Mouse (Mus musculus): ENCODE measurements at regions not wholly inside any gene's neighbourhood (a gene's known extent, or its start where the extent isn't known, plus 50 kb on each side); places are given as distances from the start of the nearest gene placed in this dataset.
A peak's percentile ranks its signal among the peaks of the same experiment; 100 is the strongest.

DNA sequence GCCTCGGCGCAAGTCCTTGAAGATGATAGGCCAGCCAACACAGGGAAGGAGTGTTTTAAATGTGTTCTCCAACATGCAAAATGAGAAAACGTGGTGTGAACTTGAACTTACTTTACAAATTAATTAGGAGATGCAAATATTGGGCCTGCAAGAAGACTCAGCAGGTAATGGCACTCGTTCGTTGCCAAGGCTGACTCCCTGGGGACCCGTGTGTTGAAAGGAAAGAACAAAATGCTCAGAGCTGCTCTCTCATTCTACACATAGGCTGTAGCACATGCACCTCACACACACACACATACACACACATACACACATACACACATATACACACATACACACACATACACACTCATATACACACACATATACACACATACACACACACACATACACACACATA, 74.6 kb upstream of the H2afz start:
- no peak for ATAC-seq (replicated peaks; ENCODE audit: low read depth, poor library complexity, severe bottlenecking)

DNA sequence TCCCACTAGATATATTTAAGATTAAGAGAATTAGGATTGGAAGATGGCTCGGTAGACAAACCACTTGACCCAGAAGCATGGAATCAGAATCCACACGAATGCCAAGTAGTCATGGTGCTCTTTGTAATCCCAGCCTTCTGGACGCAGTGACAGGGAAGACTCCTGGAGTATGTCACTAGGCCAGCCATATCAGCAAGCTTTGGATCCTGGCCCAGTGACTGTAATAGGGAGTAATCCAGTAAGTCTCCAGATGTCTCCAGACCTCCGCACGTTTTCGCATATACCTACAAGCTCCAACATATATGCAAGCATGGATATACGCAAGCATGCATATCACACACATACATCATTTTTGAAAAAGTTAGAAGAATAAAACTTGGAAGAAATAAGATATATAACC, 73.9 kb upstream of the H2afz start:
- no peak for ATAC-seq (replicated peaks; ENCODE audit: low read depth, poor library complexity, severe bottlenecking)

DNA sequence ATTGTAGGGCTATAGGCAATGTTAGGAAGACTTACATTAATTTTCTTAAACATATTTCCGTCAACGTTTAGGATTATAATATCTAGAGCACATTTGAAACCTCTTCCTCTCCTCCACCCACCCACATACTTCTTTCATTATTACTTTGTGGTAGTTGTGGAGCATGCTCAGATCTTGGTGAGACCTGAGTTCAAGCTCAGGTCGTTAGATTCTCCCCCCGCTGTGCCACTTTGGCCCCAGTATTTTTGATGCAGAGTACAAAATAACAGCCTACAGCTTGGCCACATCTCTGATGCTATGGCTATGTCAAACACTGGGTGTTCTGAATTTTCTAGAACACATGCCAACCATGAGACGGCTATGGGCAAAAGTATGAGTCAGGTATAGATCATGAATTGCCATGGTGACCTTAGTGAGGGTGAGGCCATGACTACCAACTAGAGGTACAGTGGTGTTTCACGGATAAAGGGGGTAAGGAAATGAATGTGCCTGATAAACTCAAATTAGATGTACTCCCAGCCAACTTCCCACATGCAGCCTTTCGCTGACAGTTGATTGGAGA, 68.5 kb upstream of the H2afz start:
- no peak for ATAC-seq (replicated peaks; ENCODE audit: low read depth, poor library complexity, severe bottlenecking)

DNA sequence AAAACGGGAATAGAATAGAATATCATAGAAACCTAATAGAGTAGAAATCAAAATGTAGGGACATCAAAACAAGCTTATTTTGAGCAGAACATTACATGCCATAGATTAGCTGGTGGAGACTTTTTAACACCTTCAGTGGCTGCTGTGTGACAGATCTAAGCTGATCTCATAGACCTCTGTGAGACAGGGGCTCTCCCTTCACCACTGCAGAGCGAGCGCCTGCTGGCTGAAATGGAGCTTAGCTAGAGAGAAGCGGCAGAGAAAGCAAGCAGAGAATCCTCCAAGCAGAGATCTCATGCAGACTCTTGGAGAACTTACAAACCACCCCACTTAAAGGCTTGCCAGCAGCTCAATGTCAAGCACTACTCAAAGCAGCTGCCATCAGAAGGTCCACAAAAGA, 65.5 kb upstream of the H2afz start:
- no peak for ATAC-seq (replicated peaks; ENCODE audit: low read depth, poor library complexity, severe bottlenecking)

DNA sequence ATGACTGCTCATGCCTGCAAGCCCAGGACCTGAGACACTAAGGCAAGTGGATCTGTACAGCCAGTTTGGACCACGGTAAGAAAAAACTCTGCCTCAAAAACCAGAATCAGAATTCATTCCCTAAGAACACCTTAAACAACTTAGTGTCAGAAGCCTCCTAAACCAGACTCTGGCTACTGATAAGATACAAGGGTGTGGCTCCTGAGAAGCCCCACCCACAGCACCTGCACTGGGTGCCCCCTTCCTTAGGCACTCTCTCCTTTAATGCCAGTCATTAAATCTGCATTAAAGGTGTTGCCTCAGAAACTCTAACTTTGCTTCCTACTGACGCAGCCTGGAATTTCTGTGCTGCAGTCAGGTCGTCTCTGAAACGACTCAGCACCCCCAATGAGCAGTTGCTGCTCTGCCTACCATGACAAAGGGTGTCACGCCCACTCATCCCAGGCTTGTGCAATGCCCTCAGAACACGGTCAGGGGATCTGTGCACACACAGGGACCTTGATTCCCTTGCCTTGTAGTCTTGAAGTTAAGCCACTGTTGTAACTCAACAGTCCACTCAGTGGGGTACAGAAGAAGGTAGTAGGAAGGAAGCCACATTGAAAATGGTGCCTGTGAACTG, 62.8 kb upstream of the H2afz start:
- peak; percentile 47; the same call in 1 of the 2 replicates for ATAC-seq (replicated peaks; ENCODE audit: low read depth, poor library complexity, severe bottlenecking)

DNA sequence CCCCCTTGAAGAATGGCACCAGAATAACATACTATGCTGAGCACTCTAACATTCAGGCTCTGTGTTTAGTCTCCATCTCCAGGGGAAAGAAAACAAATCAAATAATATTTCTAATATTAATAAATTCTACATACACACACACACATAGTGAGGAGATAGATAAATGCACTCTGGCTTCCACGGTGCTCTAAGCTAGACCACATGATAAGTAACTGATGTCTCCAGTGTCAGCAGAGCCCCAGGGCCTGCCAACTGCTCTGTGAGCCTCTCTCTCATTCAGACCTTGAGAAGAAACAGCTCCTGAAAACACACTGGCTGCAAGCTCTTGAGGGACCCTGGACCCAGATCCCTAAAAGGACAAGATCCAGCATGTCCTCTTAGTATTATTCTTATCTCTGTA, 56.9 kb upstream of the H2afz start:
- no peak for ATAC-seq (replicated peaks; ENCODE audit: low read depth, poor library complexity, severe bottlenecking)

DNA sequence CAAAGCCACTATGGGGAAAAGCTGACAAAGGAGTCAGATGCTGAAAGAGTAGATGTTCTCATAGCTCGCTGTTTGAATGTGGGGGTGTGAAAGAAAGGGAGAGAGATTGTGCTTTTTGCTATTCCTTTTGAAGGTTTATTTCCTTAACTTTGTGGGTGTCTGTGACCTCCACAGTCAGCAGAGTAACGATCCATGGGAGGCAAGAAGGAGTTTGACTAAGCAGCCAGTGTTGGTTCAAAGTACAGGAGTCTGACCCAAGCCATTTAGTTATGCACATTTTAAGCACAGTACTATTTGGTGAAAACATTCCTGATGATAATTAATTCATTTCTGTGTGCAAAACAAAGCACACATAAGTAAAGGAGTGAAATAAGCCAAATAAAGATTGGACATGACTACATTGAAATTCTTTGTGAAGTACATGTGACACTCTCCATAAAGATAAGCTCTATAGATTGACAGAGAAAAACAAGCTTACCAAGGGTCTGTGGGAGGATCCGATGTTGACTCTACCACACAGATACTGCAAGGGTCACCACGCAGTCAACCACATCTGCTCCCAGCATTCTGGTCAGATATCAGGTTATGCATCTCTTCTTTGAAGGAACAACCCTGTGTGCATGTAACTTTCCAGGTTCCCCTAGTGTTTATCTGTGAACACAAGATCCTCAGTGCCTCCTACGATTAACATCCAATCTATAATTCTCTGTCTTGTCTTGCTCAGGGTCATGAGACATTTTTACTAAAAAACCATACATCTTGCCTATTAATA, 56.2 kb upstream of the H2afz start:
- ATAC-seq (replicated peaks; ENCODE audit: low read depth, poor library complexity, severe bottlenecking): no peak

DNA sequence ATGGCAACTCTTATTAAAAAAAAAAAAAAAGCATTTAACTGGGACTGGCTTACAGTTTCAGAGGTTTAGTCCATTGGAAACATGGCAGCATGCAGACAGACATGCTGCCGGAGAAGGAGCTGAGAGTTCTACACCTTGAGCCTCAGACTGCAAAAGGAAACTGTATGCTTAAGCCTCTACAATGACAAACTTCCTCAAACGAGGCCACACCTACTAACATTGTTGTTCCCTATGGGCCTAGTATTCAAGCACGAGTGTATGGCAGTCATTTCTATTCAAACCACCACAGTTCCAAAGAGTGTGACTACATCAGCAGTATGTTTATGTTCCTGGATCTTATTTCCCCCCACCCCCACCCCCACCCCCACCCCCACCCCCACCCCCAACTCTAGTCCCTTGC, 54.2 kb upstream of the H2afz start:
- peak; percentile 93 for ATAC-seq (replicated peaks; ENCODE audit: low read depth, poor library complexity, severe bottlenecking)

Measured in common myeloid progenitor, adult 5-6 weeks (primary cell).